Mouse (Mus musculus) lung, postnatal 4 days (tissue): Measurements from ENCODE around the gene Ube2e1.
"Not testable (repeated sequence)": the region's sequence is repeated elsewhere in the genome, so short reads cannot be mapped to it uniquely, and the experiment has no call there.

Experiments
- DNase-seq, 2 experiments: peaks; one replicate each; pipeline ENCODE4 v3.0.0; 2021

The Ube2e1 gene

GRCm38 (mm10) chr14:18317457-18318411 lies 13.9 kb downstream of the Ube2e1 start:
- no peak for DNase-seq

- DNase-seq = no peak
Observed at GRCm38 (mm10) chr14:18304165-18304564, 27.5 kb downstream of the Ube2e1 start.

GRCm38 (mm10) chr14:18303262-18303661 lies 28.4 kb downstream of the Ube2e1 start:
- DNase-seq = no peak

- no peak for DNase-seq
Observed at GRCm38 (mm10) chr14:18302750-18303149, 28.9 kb downstream of the Ube2e1 start.

GRCm38 (mm10) chr14:18301591-18301990 lies 30.1 kb downstream of the Ube2e1 start:
- peak; percentile 11 to 40 for DNase-seq

- DNase-seq = no peak
Observed at GRCm38 (mm10) chr14:18300676-18301075, 31.0 kb downstream of the Ube2e1 start.

GRCm38 (mm10) chr14:18298874-18299273 lies 32.8 kb downstream of the Ube2e1 start:
- no peak for DNase-seq

GRCm38 (mm10) chr14:18297441-18297840 lies 34.2 kb downstream of the Ube2e1 start:
- no peak for DNase-seq

GRCm38 (mm10) chr14:18292578-18292977 lies 39.1 kb downstream of the Ube2e1 start:
- no peak for DNase-seq

- DNase-seq = no peak
Observed at GRCm38 (mm10) chr14:18292111-18292510, 39.5 kb downstream of the Ube2e1 start.

GRCm38 (mm10) chr14:18287391-18287790 lies 44.3 kb downstream of the Ube2e1 start:
- no peak for DNase-seq

- DNase-seq = no peak
Observed at GRCm38 (mm10) chr14:18286441-18286840, 45.2 kb downstream of the Ube2e1 start.

GRCm38 (mm10) chr14:18285476-18285875 lies 46.2 kb downstream of the Ube2e1 start:
- DNase-seq = no peak

- DNase-seq = no peak
Observed at GRCm38 (mm10) chr14:18284581-18284980, 47.1 kb downstream of the Ube2e1 start.

GRCm38 (mm10) chr14:18280375-18280774 lies 51.3 kb downstream of the Ube2e1 start:
- no peak for DNase-seq

GRCm38 (mm10) chr14:18274526-18274925 lies 57.1 kb downstream of the Ube2e1 start:
- no peak for DNase-seq

- no peak for DNase-seq
Observed at GRCm38 (mm10) chr14:18271666-18272065, 60.0 kb downstream of the Ube2e1 start.

- peak; percentile 99 to 100 for DNase-seq
Observed at GRCm38 (mm10) chr14:18270529-18271441, 60.9 kb downstream of the Ube2e1 start, which contains the start of the genes Nkiras1 and Rpl15. TSS of gene Nkiras1 (plus strand) at chr14:18271136. TSS of gene Rpl15 (minus strand) at chr14:18271391.

- not testable (repeated sequence) for DNase-seq
Observed at GRCm38 (mm10) chr14:18269947-18270528, 61.6 kb downstream of the Ube2e1 start.

- no peak for DNase-seq
Observed at GRCm38 (mm10) chr14:18263427-18263826, 68.2 kb downstream of the Ube2e1 start.

GRCm38 (mm10) chr14:18261203-18261602 lies 70.5 kb downstream of the Ube2e1 start:
- DNase-seq = no peak

GRCm38 (mm10) chr14:18242638-18243130 lies 89.0 kb downstream of the Ube2e1 start:
- peak in 1 of 2 experiments; percentile 25 for DNase-seq

GRCm38 (mm10) chr14:18241786-18242185 lies 89.9 kb downstream of the Ube2e1 start:
- DNase-seq = no peak
